Mouse (Mus musculus): ENCODE results near the gene Lin7b. TPM values are rescaled to one million over a fixed set of nuclear protein-coding genes. Genes with fewer than 3 reads are reported as not detected.

Gene Lin7b
- polyA plus RNA-seq (2014; fragmentation: Nextera tagmentation; extraction: Ambion mirVana), result 3.0 and 3.2 TPM in 2 replicates

GRCm38 (mm10) chr7:45370475-45371311 lies at the start of gene Lin7b:
Gene Lin7b, minus strand, starts transcription at chr7:45370583.
- ATAC-seq (replicated peaks; ENCODE audit: low FRiP score, low TSS enrichment, low read depth), result peak; percentile 79
- Histone ChIP-seq H3K9me3 (ENCODE audit: control insufficient read depth, low read length) (no peaks in the 10 kb centered on the region), H3K4me3 (ENCODE audit: low read depth, low read length) (peak within 1 kb of the TSS; percentile 48), H3K9ac (ENCODE audit: low read length) (peak within 1 kb of the TSS; percentile 8; the same call in 1 of the 2 replicates), H3K4me1 (replicated peaks; ENCODE audit: control insufficient read depth, insufficient read depth, low read length) (peaks cover 15% of the 10 kb centered on the region; the same call in 1 of the 2 replicates), H3K36me3 (ENCODE audit: control insufficient read depth, insufficient read depth, low read length) (peaks cover 34% of the 10 kb centered on the region), H3K27ac (ENCODE audit: low read depth) (no peak within 1 kb of the TSS), H3K4me2 (ENCODE audit: low read length) (peak within 1 kb of the TSS; percentile 80), H3K27me3 (replicated peaks; ENCODE audit: control insufficient read depth, insufficient read depth, low read length) (peaks cover 19% of the 10 kb centered on the region)
- peak; percentile 94 for DNase-seq (ENCODE audit: low spot score)
- 13% methylated on average over 28 of the region's 28 CpGs for WGBS

GRCm38 (mm10) chr7:45417962-45418492 lies 47.6 kb upstream of the Lin7b start:
- H3K4me2 ChIP-seq (ENCODE audit: low read length), result peak overlapping the region; percentile 40

GRCm38 (mm10) chr7:45415636-45416035 lies 45.3 kb upstream of the Lin7b start:
- no peaks in the 10 kb centered on the region for H3K36me3 ChIP-seq (ENCODE audit: control insufficient read depth, insufficient read depth, low read length)
- H3K27ac ChIP-seq (ENCODE audit: low read depth), result no peak overlapping the region
- H3K4me1 ChIP-seq (replicated peaks; ENCODE audit: control insufficient read depth, insufficient read depth, low read length), result peaks cover 39% of the 10 kb centered on the region
- no peak overlapping the region for H3K9ac ChIP-seq (ENCODE audit: low read length)
- DNase-seq (ENCODE audit: low spot score), result no peak
- H3K9me3 ChIP-seq (ENCODE audit: control insufficient read depth, low read length), result no peaks in the 10 kb centered on the region
- WGBS, result 27% methylated on average over 37 of the region's 37 CpGs
- no peak for ATAC-seq (replicated peaks; ENCODE audit: low FRiP score, low TSS enrichment, low read depth)
- H3K27me3 ChIP-seq (replicated peaks; ENCODE audit: control insufficient read depth, insufficient read depth, low read length), result peaks cover 52% of the 10 kb centered on the region
- H3K4me3 ChIP-seq (ENCODE audit: low read depth, low read length), result no peak overlapping the region
- peak overlapping the region; percentile 34 for H3K4me2 ChIP-seq (ENCODE audit: low read length)

More at GRCm38 (mm10) chr7:45417962-45418492, 47.6 kb upstream of the Lin7b start:
- ATAC-seq (replicated peaks; ENCODE audit: low FRiP score, low TSS enrichment, low read depth), result peak; percentile 28; the same call in 1 of the 2 replicates
- Histone ChIP-seq H3K36me3 (ENCODE audit: control insufficient read depth, insufficient read depth, low read length) (peaks cover 20% of the 10 kb centered on the region), H3K9ac (ENCODE audit: low read length) (no peak overlapping the region; the same call in 1 of the 2 replicates), H3K27me3 (replicated peaks; ENCODE audit: control insufficient read depth, insufficient read depth, low read length) (peaks cover 34% of the 10 kb centered on the region), H3K4me3 (ENCODE audit: low read depth, low read length) (no peak overlapping the region), H3K9me3 (ENCODE audit: control insufficient read depth, low read length) (no peaks in the 10 kb centered on the region), H3K4me1 (replicated peaks; ENCODE audit: control insufficient read depth, insufficient read depth, low read length) (peaks cover 41% of the 10 kb centered on the region), H3K27ac (ENCODE audit: low read depth) (peak overlapping the region; percentile 34)
- DNase-seq (ENCODE audit: low spot score), result peak; percentile 63
- WGBS, result 9% methylated on average over 13 of the region's 13 CpGs

GRCm38 (mm10) chr7:45414740-45415224 lies 44.4 kb upstream of the Lin7b start:
- 51% methylated on average over 12 of the region's 12 CpGs for WGBS
- no peak overlapping the region for H3K4me3 ChIP-seq (ENCODE audit: low read depth, low read length)
- DNase-seq (ENCODE audit: low spot score) (peak; percentile 59), ATAC-seq (replicated peaks; ENCODE audit: low FRiP score, low TSS enrichment, low read depth) (no peak)
- peaks cover 35% of the 10 kb centered on the region for H3K4me1 ChIP-seq (replicated peaks; ENCODE audit: control insufficient read depth, insufficient read depth, low read length)
- H3K27ac ChIP-seq (ENCODE audit: low read depth), result no peak overlapping the region
- H3K9ac ChIP-seq (ENCODE audit: low read length), result no peak overlapping the region
- H3K27me3 ChIP-seq (replicated peaks; ENCODE audit: control insufficient read depth, insufficient read depth, low read length), result peaks cover 60% of the 10 kb centered on the region
- H3K36me3 ChIP-seq (ENCODE audit: control insufficient read depth, insufficient read depth, low read length), result no peaks in the 10 kb centered on the region
- no peak overlapping the region; the same call in 1 of the 2 replicates for H3K4me2 ChIP-seq (ENCODE audit: low read length)
- H3K9me3 ChIP-seq (ENCODE audit: control insufficient read depth, low read length), result no peaks in the 10 kb centered on the region

- Histone ChIP-seq H3K4me2 (ENCODE audit: low read length) (peak overlapping the region; percentile 89), H3K27me3 (replicated peaks; ENCODE audit: control insufficient read depth, insufficient read depth, low read length) (peaks cover 64% of the 10 kb centered on the region), H3K9ac (ENCODE audit: low read length) (peak overlapping the region; percentile 59), H3K36me3 (ENCODE audit: control insufficient read depth, insufficient read depth, low read length) (no peaks in the 10 kb centered on the region), H3K4me3 (ENCODE audit: low read depth, low read length) (peak overlapping the region; percentile 52), H3K4me1 (replicated peaks; ENCODE audit: control insufficient read depth, insufficient read depth, low read length) (peaks cover 35% of the 10 kb centered on the region), H3K9me3 (ENCODE audit: control insufficient read depth, low read length) (no peaks in the 10 kb centered on the region), H3K27ac (ENCODE audit: low read depth) (peak overlapping the region; percentile 73)
- DNase-seq (ENCODE audit: low spot score), result peak; percentile 70
- peak; percentile 21; the same call in 1 of the 2 replicates for ATAC-seq (replicated peaks; ENCODE audit: low FRiP score, low TSS enrichment, low read depth)
- WGBS, result 1% methylated on average over 27 of the region's 27 CpGs
Observed at GRCm38 (mm10) chr7:45413864-45414739, 43.7 kb upstream of the Lin7b start.

- Histone ChIP-seq H3K9ac (ENCODE audit: low read length) (peak within 1 kb of the TSS; percentile 59), H3K4me3 (ENCODE audit: low read depth, low read length) (peak within 1 kb of the TSS; percentile 52), H3K36me3 (ENCODE audit: control insufficient read depth, insufficient read depth, low read length) (no peaks in the 10 kb centered on the region), H3K4me1 (replicated peaks; ENCODE audit: control insufficient read depth, insufficient read depth, low read length) (peaks cover 30% of the 10 kb centered on the region), H3K9me3 (ENCODE audit: control insufficient read depth, low read length) (no peaks in the 10 kb centered on the region), H3K4me2 (ENCODE audit: low read length) (peak within 1 kb of the TSS; percentile 89), H3K27ac (ENCODE audit: low read depth) (peak within 1 kb of the TSS; percentile 73), H3K27me3 (replicated peaks; ENCODE audit: control insufficient read depth, insufficient read depth, low read length) (peaks cover 73% of the 10 kb centered on the region)
- under 1% methylated on average over 45 of the region's 45 CpGs for WGBS
- ATAC-seq (replicated peaks; ENCODE audit: low FRiP score, low TSS enrichment, low read depth) (peak; percentile 57), DNase-seq (ENCODE audit: low spot score) (peak; percentile 73)
Observed at GRCm38 (mm10) chr7:45413113-45413863, 42.9 kb upstream of the Lin7b start, which contains the start of gene Ntf5. Gene Ntf5, plus strand, starts transcription at chr7:45413695.

GRCm38 (mm10) chr7:45412421-45412820 lies 42.0 kb upstream of the Lin7b start:
- Histone ChIP-seq H3K27ac (ENCODE audit: low read depth) (no peak overlapping the region), H3K36me3 (ENCODE audit: control insufficient read depth, insufficient read depth, low read length) (no peaks in the 10 kb centered on the region), H3K9me3 (ENCODE audit: control insufficient read depth, low read length) (no peaks in the 10 kb centered on the region), H3K9ac (ENCODE audit: low read length) (no peak overlapping the region), H3K4me1 (replicated peaks; ENCODE audit: control insufficient read depth, insufficient read depth, low read length) (peaks cover 21% of the 10 kb centered on the region), H3K4me3 (ENCODE audit: low read depth, low read length) (no peak overlapping the region), H3K4me2 (ENCODE audit: low read length) (no peak overlapping the region), H3K27me3 (replicated peaks; ENCODE audit: control insufficient read depth, insufficient read depth, low read length) (peaks cover 81% of the 10 kb centered on the region)
- ATAC-seq (replicated peaks; ENCODE audit: low FRiP score, low TSS enrichment, low read depth) (no peak), DNase-seq (ENCODE audit: low spot score) (no peak)
- 93% methylated on average over 2 of the region's 2 CpGs for WGBS

All from intestine, embryonic 14.5 days (tissue).